Mouse (Mus musculus) liver, embryonic 13.5 days (tissue): Measurements from ENCODE around the gene Colq. TPM values are rescaled to one million over a fixed set of nuclear protein-coding genes. Genes with fewer than 3 reads are reported as not detected.
A peak's percentile ranks its signal among the peaks of the same experiment; 100 is the strongest.

ENCODE experiments used
- ATAC-seq: fragments of 200-750 bp; cut with Nextera tagmentation; 2 replicates; pipeline ENCODE4 v1.8.0; 2017; ENCODE audit warnings: low read depth, mild to moderate bottlenecking, moderate number of reproducible peaks, moderate library complexity
- DNase-seq: peaks from one replicate; pipeline ENCODE4 v3.0.0; 2022
- H3K27ac ChIP-seq: fragments of 300-500 bp; sonication (generic); 2 replicates; pipeline ENCODE4 v1.5.1; 2015; ENCODE audit warnings: moderate library complexity, mild to moderate bottlenecking, inconsistent platforms
- H3K27me3 ChIP-seq: fragments of 300-500 bp; sonication (generic); 2 replicates; pipeline ENCODE4 v1.6.1; 2015; ENCODE audit warnings: mild to moderate bottlenecking, inconsistent platforms
- H3K36me3 ChIP-seq: fragments of 300-500 bp; sonication (generic); 2 replicates; pipeline ENCODE4 v1.6.1; 2015; ENCODE audit warnings: mild to moderate bottlenecking, inconsistent platforms
- H3K4me1 ChIP-seq: fragments of 300-500 bp; sonication (generic); replicated peaks from 2 replicates; pipeline ENCODE4 v1.6.1; 2015; ENCODE audit warnings: inconsistent platforms
- H3K4me2 ChIP-seq: fragments of 300-500 bp; sonication (generic); 2 replicates; pipeline ENCODE4 v1.6.1; 2015; ENCODE audit warnings: inconsistent platforms, mild to moderate bottlenecking, moderate library complexity
- H3K4me3 ChIP-seq: fragments of 300-500 bp; sonication (generic); replicated peaks from 2 replicates; pipeline ENCODE4 v1.5.1; 2015; ENCODE audit warnings: mild to moderate bottlenecking, inconsistent platforms
- H3K9ac ChIP-seq: fragments of 300-500 bp; sonication (generic); 2 replicates; pipeline ENCODE4 v1.6.1; 2015; ENCODE audit warnings: mild to moderate bottlenecking, inconsistent platforms
- H3K9me3 ChIP-seq: fragments of 300-500 bp; sonication (generic); replicated peaks from 2 replicates; pipeline ENCODE4 v1.6.1; 2016; ENCODE audit warnings: inconsistent platforms
- WGBS: fragments of 180-500 bp; shearing (Covaris S2); methylation state at CpG from one replicate; pipeline ENCODE4 v1.1.7; 2015; ENCODE audit not compliant: insufficient replicate concordance; 5-methylcytosine and 5-hydroxymethylcytosine counted together
- polyA plus RNA-seq: library from polyadenylated mRNA; unstranded; fragments of >200 nt; fragmentation: Nextera tagmentation; extraction: Ambion mirVana; gene quantifications from 2 replicates; pipeline ENCODE4 v1.2.1, GENCODE M21; 2015

Colq gene
- polyA plus RNA-seq, 1 experiment from 2014 or later: 0.10 TPM

DNA sequence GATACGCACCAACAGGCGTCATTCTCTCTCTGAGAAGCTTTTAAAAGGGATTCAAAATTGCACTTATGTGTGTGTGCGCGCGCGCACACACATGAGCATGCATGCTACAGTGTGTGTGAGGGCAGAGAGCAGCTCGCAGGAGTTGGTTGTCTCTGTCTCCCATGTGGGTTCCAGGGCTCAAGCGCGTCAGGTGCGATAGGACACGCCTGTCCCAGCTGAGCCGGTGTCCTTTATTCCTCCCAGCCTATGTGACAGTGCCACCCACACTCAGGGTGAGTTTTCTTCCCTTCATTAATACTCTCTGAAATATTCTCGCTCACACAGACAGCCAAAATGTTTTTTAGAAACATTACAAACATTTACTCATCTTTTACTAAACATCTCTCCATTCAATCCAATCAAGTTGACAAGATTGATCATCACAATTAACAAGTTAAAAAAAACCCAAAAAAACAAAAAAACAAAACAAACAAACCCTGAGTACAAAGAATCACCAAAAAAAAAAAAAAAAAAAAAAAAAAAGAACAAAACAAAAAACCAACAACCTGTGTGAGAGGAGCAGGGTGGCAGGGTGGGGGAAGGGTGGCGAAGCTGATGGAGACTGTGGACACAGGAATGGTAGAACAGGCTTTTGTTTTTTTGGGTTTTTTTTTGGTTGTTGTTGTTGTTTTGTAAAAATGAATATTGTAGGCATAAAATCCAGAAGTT is 10.9 kb upstream of the Colq start:
- Histone ChIP-seq H3K27ac (peak overlapping the region; percentile 64), H3K9me3 (no peaks in the 10 kb centered on the region), H3K4me1 (peaks cover 30% of the 10 kb centered on the region), H3K27me3 (no peaks in the 10 kb centered on the region), H3K4me2 (no peak overlapping the region), H3K9ac (no peak overlapping the region), H3K4me3 (no peak overlapping the region), H3K36me3 (no peaks in the 10 kb centered on the region)
- WGBS: 81% methylated on average over 14 of the region's 14 CpGs
- DNase-seq: no peak
- peak; percentile 71 for ATAC-seq

DNA sequence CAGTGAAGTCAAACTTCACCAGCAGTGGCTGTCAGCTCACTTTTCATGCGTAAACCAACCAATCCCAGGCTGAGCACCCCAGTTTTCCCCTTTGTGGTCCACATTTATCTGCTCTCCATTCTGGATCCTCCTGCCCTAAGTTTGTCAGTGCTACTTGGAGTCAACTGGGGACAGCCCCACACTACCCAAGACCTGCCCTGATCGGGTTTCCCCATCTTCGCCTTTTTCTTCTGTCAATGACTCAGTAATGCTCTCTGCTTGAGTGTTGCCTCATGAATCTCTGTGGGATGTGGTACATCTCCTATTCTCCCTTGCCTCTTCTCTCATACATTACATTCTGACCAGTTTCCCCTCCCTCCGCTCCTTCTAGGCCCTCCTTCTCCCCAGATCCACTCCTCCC is 6.3 kb upstream of the Colq start:
- DNase-seq (no peak), ATAC-seq (no peak)
- no peak overlapping the region for H3K4me3 ChIP-seq
- H3K4me1 ChIP-seq: peaks cover 11% of the 10 kb centered on the region
- H3K27me3 ChIP-seq: no peaks in the 10 kb centered on the region
- no peaks in the 10 kb centered on the region for H3K9me3 ChIP-seq
- 72% methylated on average over 4 of the region's 4 CpGs for whole genome bisulfite sequencing
- H3K4me2 ChIP-seq: no peak overlapping the region
- H3K27ac ChIP-seq: no peak overlapping the region
- no peak overlapping the region for H3K9ac ChIP-seq
- H3K36me3 ChIP-seq: no peaks in the 10 kb centered on the region

DNA sequence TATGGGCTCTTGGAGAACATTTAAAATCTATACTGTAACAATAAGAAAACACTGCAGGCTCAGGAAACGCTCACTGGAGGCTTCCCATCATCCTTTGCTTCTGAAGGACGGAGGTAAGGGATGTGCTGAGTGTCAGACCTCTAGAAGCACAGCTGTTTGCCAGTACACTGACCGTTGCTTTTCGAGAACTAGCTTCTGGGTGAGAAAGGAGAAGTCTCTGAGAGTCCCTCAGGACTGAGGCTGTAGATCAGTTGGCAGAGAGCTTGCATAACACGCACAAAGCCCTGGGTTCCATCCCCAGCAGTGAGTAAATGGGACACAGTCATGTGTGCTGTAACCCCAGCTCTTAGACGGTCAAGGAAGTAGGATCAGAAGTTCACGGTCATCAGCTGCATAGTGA is 5.3 kb upstream of the Colq start:
- Histone ChIP-seq H3K4me1 (peaks cover 2% of the 10 kb centered on the region), H3K36me3 (no peaks in the 10 kb centered on the region), H3K9ac (no peak overlapping the region), H3K27me3 (no peaks in the 10 kb centered on the region), H3K4me3 (no peak overlapping the region), H3K4me2 (no peak overlapping the region), H3K27ac (no peak overlapping the region), H3K9me3 (no peaks in the 10 kb centered on the region)
- 44% methylated on average over 7 of the region's 7 CpGs for WGBS
- DNase-seq: no peak
- no peak for ATAC-seq

- Histone ChIP-seq H3K36me3 (no peaks in the 10 kb centered on the region), H3K4me2 (no peak overlapping the region), H3K27me3 (no peaks in the 10 kb centered on the region), H3K27ac (no peak overlapping the region), H3K9ac (no peak overlapping the region), H3K4me1 (no peaks in the 10 kb centered on the region), H3K9me3 (no peaks in the 10 kb centered on the region), H3K4me3 (no peak overlapping the region)
- 68% methylated on average over 3 of the region's 3 CpGs for WGBS
- 0 out of 2 replicates have a peak, but pooled peaks have one; percentile 29 for ATAC-seq
- no peak for DNase-seq
Observed at GRCm38 (mm10) chr14:31594693-31595092, 3.5 kb upstream of the Colq start.

- 22% methylated on average over 2 of the region's 2 CpGs for WGBS
- no peaks in the 10 kb centered on the region for H3K36me3 ChIP-seq
- DNase-seq (no peak), ATAC-seq (no peak)
- no peak overlapping the region for H3K4me2 ChIP-seq
- H3K9me3 ChIP-seq: no peaks in the 10 kb centered on the region
- H3K9ac ChIP-seq: no peak overlapping the region
- H3K27me3 ChIP-seq: no peaks in the 10 kb centered on the region
- no peaks in the 10 kb centered on the region for H3K4me1 ChIP-seq
- no peak overlapping the region for H3K4me3 ChIP-seq
- no peak overlapping the region for H3K27ac ChIP-seq
Observed at GRCm38 (mm10) chr14:31593036-31593435, 1.9 kb upstream of the Colq start.

- ATAC-seq: no peak
- Histone ChIP-seq H3K4me3 (no peak overlapping the region), H3K4me1 (no peaks in the 10 kb centered on the region), H3K9ac (no peak overlapping the region), H3K4me2 (no peak overlapping the region), H3K36me3 (no peaks in the 10 kb centered on the region), H3K27ac (no peak overlapping the region), H3K9me3 (peaks cover 2% of the 10 kb centered on the region; the same call in 1 of the 2 replicates), H3K27me3 (no peaks in the 10 kb centered on the region)
- WGBS: 72% methylated on average over 8 of the region's 8 CpGs
- no peak for DNase-seq
Observed at GRCm38 (mm10) chr14:31586451-31586850, 4.7 kb downstream of the Colq start.

DNA sequence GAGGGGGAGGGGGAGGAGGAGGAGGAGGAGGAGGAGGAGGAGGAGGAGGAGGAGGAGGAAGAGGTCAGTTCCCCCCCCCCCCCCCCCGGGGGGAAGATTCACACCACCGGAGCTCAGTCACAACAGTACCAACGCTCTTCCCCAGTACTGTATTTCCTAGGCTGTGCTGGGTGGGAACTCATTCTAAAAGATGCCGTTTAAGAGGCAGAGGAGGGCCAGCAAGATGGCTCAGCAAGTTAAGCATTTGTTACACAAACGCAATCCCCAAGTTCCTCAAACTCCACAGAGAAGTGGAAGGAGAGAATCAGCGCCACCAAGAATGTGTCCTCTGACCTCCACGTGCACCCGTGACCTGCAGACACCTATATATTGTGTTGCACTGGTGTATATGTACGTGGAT is 8.1 kb downstream of the Colq start:
- ATAC-seq (no peak), DNase-seq (no peak)
- WGBS: 51% methylated on average over 7 of the region's 9 CpGs

GRCm38 (mm10) chr14:31577966-31578735 is 13.0 kb downstream of the Colq start:
- peaks cover 3% of the 10 kb centered on the region; the same call in 1 of the 2 replicates for H3K9me3 ChIP-seq
- H3K27ac ChIP-seq: no peak overlapping the region
- no peak overlapping the region for H3K9ac ChIP-seq
- H3K4me2 ChIP-seq: no peak overlapping the region
- peaks cover under 1% of the 10 kb centered on the region; the same call in 1 of the 2 replicates for H3K4me1 ChIP-seq
- DNase-seq (no peak), ATAC-seq (no peak)
- no peaks in the 10 kb centered on the region for H3K36me3 ChIP-seq
- H3K4me3 ChIP-seq: no peak overlapping the region
- WGBS: 59% methylated on average over 9 of the region's 9 CpGs
- H3K27me3 ChIP-seq: peaks cover 5% of the 10 kb centered on the region

More for the DNA sequence above, 8.1 kb downstream of the Colq start:
- no peaks in the 10 kb centered on the region for H3K4me1 ChIP-seq
- H3K27me3 ChIP-seq: no peaks in the 10 kb centered on the region
- no peak overlapping the region for H3K4me2 ChIP-seq
- peaks cover 3% of the 10 kb centered on the region; the same call in 1 of the 2 replicates for H3K9me3 ChIP-seq
- H3K4me3 ChIP-seq: no peak overlapping the region
- H3K9ac ChIP-seq: no peak overlapping the region
- H3K27ac ChIP-seq: no peak overlapping the region
- no peaks in the 10 kb centered on the region for H3K36me3 ChIP-seq

DNA sequence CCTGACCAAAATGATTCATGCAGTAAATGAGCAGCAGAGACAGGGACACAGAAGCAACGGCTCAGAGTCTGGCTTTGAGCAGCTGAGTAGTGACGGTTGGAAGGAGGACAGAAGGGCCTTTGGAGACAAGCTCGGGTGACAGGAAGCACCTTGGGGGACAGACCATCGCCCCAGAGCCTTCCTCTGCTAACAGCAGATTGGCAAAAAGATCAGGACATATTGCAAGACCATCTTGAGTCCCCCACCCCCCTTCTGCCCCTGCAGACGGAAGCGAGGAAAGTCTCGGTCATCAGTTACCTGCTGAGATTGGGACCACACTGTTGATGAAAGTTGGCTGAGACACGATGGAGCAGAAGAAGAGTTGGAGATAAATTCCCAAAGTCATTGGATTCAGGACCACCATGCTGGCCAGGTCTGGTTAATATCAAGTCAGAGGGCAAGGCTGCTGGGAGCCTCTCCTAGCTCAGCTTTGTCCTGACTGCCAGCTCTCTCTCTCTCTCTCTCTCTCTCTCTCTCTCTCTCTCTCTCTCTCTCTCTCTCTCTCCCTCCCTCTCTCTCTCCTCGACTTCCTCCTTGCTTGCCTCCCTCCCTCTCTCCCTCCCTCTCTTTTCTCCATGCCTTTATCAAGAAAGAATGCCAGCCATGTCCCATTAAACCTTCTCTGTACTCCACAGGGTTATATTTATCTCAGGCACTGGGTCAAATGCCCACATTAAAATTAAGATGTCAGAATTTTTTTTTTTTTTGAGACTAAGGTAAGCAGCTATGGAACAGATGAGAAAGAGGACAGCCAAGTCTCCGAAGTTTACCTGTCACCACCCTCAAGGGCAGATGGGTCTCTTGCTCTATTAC is 14.1 kb downstream of the Colq start:
- H3K4me3 ChIP-seq: no peak overlapping the region
- WGBS: 24% methylated on average over 10 of the region's 10 CpGs
- H3K4me1 ChIP-seq: peaks cover 4% of the 10 kb centered on the region; the same call in 1 of the 2 replicates
- H3K9ac ChIP-seq: no peak overlapping the region
- ATAC-seq: no peak
- H3K4me2 ChIP-seq: no peak overlapping the region
- no peaks in the 10 kb centered on the region for H3K36me3 ChIP-seq
- peaks cover 3% of the 10 kb centered on the region; the same call in 1 of the 2 replicates for H3K9me3 ChIP-seq
- H3K27ac ChIP-seq: no peak overlapping the region
- peaks cover 5% of the 10 kb centered on the region for H3K27me3 ChIP-seq
- DNase-seq: no peak

DNA sequence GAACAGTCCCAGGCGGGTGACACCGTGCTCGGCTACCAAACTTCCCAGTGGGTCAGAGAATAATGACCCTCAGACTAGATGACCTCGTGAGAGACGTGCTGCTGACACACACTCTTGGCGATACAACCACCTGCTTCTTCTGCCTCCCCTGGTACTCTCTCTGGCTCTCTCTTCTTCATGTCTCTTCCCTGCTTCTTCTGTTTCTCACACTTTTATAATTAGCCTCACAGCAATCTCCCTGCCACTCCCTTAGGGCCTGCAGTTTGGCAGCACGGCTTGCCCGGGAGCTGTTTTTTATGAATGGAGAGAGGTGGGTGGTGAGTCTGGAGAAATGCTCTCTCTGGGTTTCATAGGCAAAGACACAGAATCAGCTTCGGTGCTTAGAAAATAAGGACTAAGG is 15.3 kb downstream of the Colq start:
- ATAC-seq (no peak), DNase-seq (no peak)
- Histone ChIP-seq H3K27me3 (peaks cover 5% of the 10 kb centered on the region), H3K9ac (no peak overlapping the region), H3K27ac (no peak overlapping the region), H3K9me3 (no peaks in the 10 kb centered on the region), H3K4me3 (no peak overlapping the region), H3K4me1 (peaks cover 10% of the 10 kb centered on the region), H3K36me3 (no peaks in the 10 kb centered on the region), H3K4me2 (no peak overlapping the region)
- 69% methylated on average over 9 of the region's 9 CpGs for WGBS
